Mouse (Mus musculus): ENCODE measurements around the gene Zic2. TPM values are rescaled to one million over a fixed set of nuclear protein-coding genes. Genes with fewer than 3 reads are reported as not detected.
"Not testable (repeated sequence)": the region's sequence is repeated elsewhere in the genome, so short reads cannot be mapped to it uniquely, and the experiment has no call there.

Zic2 gene
- polyA plus RNA-seq, 1 experiment from 2014 or later: 6.8 TPM

DNA sequence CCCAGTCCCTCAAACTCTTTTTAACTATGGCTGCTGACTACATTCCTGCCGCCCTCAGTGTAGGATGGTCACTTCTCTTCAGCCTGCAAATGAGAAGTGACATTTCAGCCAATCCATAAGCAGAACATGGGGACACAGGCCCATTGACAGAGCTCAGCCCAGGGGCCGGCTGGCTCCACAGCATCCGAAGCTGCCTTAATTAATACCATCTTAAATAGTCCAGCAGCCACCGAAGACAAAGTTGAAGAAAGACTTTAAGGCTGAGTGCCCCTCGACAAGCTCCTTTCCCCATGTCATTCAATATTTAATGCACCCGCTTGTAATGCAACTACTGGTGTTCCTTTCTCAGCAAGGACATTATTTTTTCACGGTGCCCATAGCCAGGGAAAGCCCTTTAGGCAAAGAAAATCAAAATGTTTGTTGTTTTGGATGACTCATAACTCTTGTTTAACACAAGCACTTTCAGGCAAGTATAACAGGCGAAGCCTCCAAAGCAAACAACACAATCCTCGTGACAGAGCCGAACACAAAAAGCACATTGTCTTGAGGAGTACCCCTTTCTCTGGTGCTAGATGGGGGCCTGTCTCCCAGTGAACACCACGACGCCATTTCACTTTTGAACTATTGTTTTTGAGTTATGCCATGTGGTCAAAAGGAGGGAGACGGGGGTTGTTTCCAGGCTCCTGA, 22.4 kb upstream of the Zic2 start:
- H3K9ac ChIP-seq (replicated peaks): no peak overlapping the region
- H3K4me2 ChIP-seq: peak overlapping the region; percentile 50
- peaks cover 35% of the 10 kb centered on the region for H3K4me1 ChIP-seq
- H3K9me3 ChIP-seq (replicated peaks): no peaks in the 10 kb centered on the region
- H3K27me3 ChIP-seq (replicated peaks): peaks cover 72% of the 10 kb centered on the region
- 10% methylated on average over 13 of the region's 13 CpGs for WGBS
- no peaks in the 10 kb centered on the region for H3K36me3 ChIP-seq
- peak overlapping the region; percentile 74; the same call in 1 of the 2 replicates for H3K27ac ChIP-seq (replicated peaks)
- no peak overlapping the region for H3K4me3 ChIP-seq (replicated peaks)
- ATAC-seq (ENCODE audit: low FRiP score): peak; percentile 5; the same call in 1 of the 2 replicates

DNA sequence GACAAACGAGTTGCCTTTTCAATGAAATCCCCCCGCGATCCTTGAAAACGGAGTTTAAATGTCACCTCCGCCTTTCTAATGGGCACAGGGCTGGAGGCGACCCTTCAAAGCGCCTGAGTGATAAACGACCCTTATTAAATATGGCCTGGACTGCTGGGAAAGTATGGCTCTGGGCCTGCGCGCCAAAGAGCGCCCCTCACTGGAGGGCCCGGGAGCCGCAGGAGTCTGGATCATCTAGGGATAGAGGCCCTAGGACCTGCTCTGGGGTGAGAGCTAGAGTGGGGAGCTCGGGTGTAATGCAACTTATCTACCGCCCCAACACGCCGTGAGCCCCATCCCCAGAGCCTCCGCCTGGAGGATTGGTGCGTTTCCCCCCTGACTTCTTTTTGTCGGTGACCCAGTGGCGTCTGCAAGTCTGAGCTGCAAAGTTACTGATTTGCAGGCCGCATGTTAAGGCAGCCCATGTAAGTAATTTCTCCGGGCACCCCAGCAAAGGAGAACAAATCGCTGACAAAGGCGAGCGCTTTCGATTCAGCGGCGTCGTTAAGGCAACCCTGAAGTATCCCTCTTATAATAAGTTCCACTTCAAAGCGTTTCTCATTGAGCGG, 21.7 kb upstream of the Zic2 start:
- peak overlapping the region; percentile 74; the same call in 1 of the 2 replicates for H3K27ac ChIP-seq (replicated peaks)
- peak overlapping the region; percentile 19 for H3K4me3 ChIP-seq (replicated peaks)
- H3K36me3 ChIP-seq: no peaks in the 10 kb centered on the region
- no peaks in the 10 kb centered on the region for H3K9me3 ChIP-seq (replicated peaks)
- no peak overlapping the region for H3K9ac ChIP-seq (replicated peaks)
- ATAC-seq (ENCODE audit: low FRiP score): peak; percentile 43
- peaks cover 66% of the 10 kb centered on the region for H3K27me3 ChIP-seq (replicated peaks)
- peaks cover 35% of the 10 kb centered on the region for H3K4me1 ChIP-seq
- H3K4me2 ChIP-seq: peak overlapping the region; percentile 50
- 1% methylated on average over 32 of the region's 32 CpGs for WGBS

DNA sequence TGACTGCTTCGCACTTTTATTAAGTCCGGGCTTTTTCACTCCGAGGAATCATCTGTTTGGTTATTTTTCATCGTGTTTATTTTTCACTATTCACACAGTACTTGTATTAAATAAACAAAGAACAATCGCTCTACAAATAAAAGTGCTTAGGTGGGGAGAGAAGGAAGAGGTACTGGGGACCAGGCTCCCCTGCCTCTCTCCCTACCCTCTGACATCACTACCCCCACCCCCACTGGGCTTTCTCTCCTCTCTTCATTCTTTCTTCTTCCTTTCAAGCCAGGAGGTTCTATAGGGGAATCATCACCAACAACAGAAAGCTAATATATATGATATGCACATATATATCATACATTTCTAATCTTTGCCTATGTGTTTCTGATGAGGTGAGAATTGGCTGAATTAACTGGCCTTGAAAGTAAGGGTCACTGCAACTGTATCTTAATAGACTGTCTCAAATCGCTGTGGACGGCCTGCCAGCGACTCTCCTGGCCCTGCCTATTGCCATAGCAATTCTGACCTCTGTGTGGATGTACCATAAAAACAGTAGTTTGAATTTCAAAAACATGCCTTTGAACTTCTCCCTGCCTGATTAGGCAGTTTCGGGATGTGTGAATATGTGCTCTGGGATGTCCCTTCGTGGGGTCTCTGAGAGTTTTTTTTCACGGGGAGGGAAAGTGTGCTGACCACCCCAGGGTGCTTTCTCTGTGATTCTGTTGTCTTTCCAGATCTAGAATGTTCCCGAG, 21.1 kb upstream of the Zic2 start:
- Histone ChIP-seq H3K4me2 (peak overlapping the region; percentile 50), H3K36me3 (no peaks in the 10 kb centered on the region), H3K9me3 (replicated peaks) (no peaks in the 10 kb centered on the region), H3K27me3 (replicated peaks) (peaks cover 60% of the 10 kb centered on the region), H3K27ac (replicated peaks) (peak overlapping the region; percentile 48; the same call in 1 of the 2 replicates), H3K4me3 (replicated peaks) (peak overlapping the region; percentile 19), H3K4me1 (peaks cover 35% of the 10 kb centered on the region), H3K9ac (replicated peaks) (no peak overlapping the region)
- WGBS: 7% methylated on average over 12 of the region's 12 CpGs
- no peak for ATAC-seq (ENCODE audit: low FRiP score)

DNA sequence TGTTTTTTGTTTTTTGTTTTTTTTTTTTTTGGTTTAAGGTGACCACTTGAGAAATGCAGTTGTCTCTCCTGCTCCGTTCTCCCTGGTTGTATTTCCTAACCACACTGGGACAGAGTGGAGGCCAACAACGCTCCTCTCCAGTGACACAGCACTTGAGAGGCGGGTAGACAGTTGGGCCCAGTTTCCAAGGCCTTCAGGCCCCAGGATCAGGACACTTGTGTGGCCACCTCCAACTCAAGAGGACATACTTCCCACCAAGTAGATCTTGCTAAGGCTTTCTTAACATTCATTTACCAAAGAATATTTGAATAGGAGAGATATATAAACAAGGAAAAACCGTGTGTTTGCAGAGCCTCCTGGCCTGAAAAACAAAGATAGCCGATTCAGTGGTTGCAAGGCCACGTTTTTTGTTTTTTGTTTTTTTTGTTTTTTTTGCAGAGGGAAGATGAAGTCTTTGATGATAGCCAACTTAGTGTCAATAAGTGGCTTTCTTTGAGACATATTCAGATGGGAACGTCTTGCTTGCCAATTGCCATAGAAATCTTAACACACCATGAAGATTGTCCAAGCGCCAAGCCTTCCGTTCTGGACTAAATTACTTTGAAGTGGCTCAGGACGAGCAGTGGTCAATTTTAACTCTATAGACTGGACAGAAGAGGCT, 20.2 kb upstream of the Zic2 start:
- H3K9me3 ChIP-seq (replicated peaks): no peaks in the 10 kb centered on the region
- peaks cover 31% of the 10 kb centered on the region for H3K4me1 ChIP-seq
- peaks cover 56% of the 10 kb centered on the region for H3K27me3 ChIP-seq (replicated peaks)
- H3K9ac ChIP-seq (replicated peaks): no peak overlapping the region
- no peaks in the 10 kb centered on the region for H3K36me3 ChIP-seq
- 34% methylated on average over 10 of the region's 10 CpGs for WGBS
- no peak overlapping the region for H3K27ac ChIP-seq (replicated peaks)
- ATAC-seq (ENCODE audit: low FRiP score): no peak
- H3K4me2 ChIP-seq: no peak overlapping the region
- H3K4me3 ChIP-seq (replicated peaks): no peak overlapping the region

DNA sequence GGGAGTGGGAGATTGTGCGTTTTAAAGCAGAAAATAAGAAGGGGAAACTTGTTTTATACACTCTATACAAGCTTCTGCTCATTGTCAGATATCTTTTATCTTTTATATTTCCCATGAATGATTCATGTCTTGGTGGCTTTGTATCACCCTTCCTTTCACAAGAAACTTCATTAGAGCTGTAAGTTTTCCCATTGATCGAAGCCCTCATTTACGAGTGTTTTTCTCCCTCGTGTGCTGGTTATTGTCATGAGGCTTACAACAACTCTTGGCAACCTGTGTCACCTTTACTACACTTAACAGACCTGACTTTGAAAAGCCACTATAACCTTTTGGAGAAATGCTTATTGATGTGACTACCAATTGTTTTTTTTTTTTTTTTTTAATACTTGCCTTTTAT, 19.7 kb upstream of the Zic2 start:
- Histone ChIP-seq H3K4me1 (peaks cover 25% of the 10 kb centered on the region), H3K9ac (replicated peaks) (no peak overlapping the region), H3K36me3 (no peaks in the 10 kb centered on the region), H3K27ac (replicated peaks) (no peak overlapping the region), H3K27me3 (replicated peaks) (peaks cover 55% of the 10 kb centered on the region), H3K4me2 (no peak overlapping the region), H3K9me3 (replicated peaks) (no peaks in the 10 kb centered on the region), H3K4me3 (replicated peaks) (no peak overlapping the region)
- WGBS: 30% methylated on average over 4 of the region's 4 CpGs
- ATAC-seq (ENCODE audit: low FRiP score): no peak

DNA sequence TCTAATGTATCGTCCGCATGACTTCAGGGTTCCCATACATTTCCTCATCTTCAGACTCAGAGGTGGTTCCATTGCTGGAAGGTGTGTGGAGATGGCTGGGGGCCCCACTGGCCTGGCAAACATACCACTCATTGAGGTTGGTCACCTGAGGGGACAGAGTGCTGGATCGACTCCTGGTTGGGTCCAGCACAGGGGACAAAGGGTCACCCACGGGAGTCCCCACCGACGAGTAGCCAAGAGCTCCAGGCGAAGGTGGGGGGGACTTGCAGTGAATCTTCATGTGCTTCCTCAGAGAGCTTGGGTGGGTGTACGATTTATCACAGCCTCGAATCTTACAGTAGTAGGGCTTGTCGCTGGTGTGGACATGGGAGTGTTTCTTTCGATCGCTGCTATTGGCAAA, 15.9 kb upstream of the Zic2 start:
- peaks cover 12% of the 10 kb centered on the region for H3K4me1 ChIP-seq
- not testable (repeated sequence) for H3K9me3 ChIP-seq (replicated peaks); H3K9ac ChIP-seq (replicated peaks); ATAC-seq (ENCODE audit: low FRiP score); H3K27ac ChIP-seq (replicated peaks); H3K4me3 ChIP-seq (replicated peaks); H3K36me3 ChIP-seq; H3K4me2 ChIP-seq
- 74% methylated on average over 12 of the region's 12 CpGs for WGBS
- peaks cover 49% of the 10 kb centered on the region for H3K27me3 ChIP-seq (replicated peaks)

DNA sequence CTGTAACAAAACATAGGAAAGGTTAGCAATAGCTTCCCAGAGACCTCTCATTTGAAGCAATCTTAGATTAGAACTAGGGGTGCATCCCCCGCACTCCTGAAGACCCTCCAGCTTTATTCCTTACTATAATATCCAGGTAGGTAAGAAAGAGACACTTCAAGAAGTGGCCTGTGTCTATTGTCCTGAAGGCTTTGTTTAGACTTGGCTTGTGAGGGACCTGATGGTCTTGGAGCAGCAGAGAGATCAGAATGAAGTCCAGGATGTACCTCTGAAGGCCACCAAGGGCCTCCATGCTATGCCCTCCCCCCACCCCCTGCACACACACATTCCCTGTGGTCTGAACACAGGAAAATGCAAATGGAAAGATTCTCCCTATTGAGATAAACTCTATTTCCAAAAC, 15.5 kb upstream of the Zic2 start:
- 88% methylated on average over 1 of the region's 1 CpGs for WGBS
- no peak overlapping the region for H3K4me2 ChIP-seq
- no peaks in the 10 kb centered on the region for H3K36me3 ChIP-seq
- ATAC-seq (ENCODE audit: low FRiP score): no peak
- H3K4me1 ChIP-seq: peaks cover 15% of the 10 kb centered on the region
- peaks cover 49% of the 10 kb centered on the region for H3K27me3 ChIP-seq (replicated peaks)
- no peak overlapping the region for H3K27ac ChIP-seq (replicated peaks)
- no peak overlapping the region for H3K9ac ChIP-seq (replicated peaks)
- H3K9me3 ChIP-seq (replicated peaks): no peaks in the 10 kb centered on the region
- no peak overlapping the region for H3K4me3 ChIP-seq (replicated peaks)

DNA sequence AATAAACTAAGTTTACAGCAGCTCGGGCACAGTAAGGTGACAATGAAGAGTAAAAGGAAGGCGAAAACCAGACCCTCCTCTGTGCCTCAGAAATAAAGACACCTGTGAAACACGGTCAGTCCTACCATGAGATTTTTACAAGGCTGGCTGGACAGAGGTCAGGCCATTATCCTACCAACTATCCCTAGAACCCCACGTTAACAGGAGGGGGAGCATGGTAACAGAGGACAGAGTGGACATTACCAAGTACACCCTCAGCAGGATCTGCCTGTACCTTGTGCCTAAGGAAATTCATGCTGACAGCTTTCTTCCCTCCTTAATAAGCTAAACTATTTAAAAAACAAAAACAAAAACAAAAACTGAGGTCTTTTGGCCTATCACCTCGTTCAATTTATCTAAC, 15.0 kb upstream of the Zic2 start:
- no peak overlapping the region for H3K9ac ChIP-seq (replicated peaks)
- H3K27me3 ChIP-seq (replicated peaks): peaks cover 52% of the 10 kb centered on the region
- H3K36me3 ChIP-seq: no peaks in the 10 kb centered on the region
- no peak for ATAC-seq (ENCODE audit: low FRiP score)
- H3K4me2 ChIP-seq: 0 out of 2 replicates have a peak overlapping the region, but pooled peaks have one; percentile 4
- H3K9me3 ChIP-seq (replicated peaks): no peaks in the 10 kb centered on the region
- no peak overlapping the region; the same call in 1 of the 2 replicates for H3K4me3 ChIP-seq (replicated peaks)
- H3K27ac ChIP-seq (replicated peaks): no peak overlapping the region
- WGBS: 48% methylated on average over 5 of the region's 5 CpGs
- H3K4me1 ChIP-seq: peaks cover 20% of the 10 kb centered on the region

DNA sequence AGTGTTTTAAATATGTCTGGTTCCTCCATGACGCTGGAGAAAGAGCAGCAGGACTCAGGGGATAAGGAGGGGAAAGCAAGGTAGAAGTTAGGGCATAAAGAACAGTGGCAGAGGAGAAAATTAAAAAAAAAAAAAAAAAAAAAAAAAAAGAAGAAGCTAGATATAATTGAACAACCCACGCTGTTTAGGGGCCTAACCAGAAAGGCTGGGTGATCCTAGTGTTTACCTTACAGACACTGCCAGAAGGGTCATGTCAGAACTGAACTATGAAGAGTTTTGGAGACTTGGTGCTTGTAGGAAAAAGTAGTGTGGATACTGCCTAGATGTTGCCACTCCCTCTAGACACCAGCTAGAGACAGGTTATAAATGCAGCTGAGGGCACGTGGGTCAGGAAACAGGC, 13.7 kb upstream of the Zic2 start:
- Histone ChIP-seq H3K9ac (replicated peaks) (peak overlapping the region; percentile 14; the same call in 1 of the 2 replicates), H3K4me3 (replicated peaks) (peak overlapping the region; percentile 47), H3K27ac (replicated peaks) (peak overlapping the region; percentile 41; the same call in 1 of the 2 replicates), H3K27me3 (replicated peaks) (peaks cover 58% of the 10 kb centered on the region), H3K36me3 (no peaks in the 10 kb centered on the region), H3K4me2 (peak overlapping the region; percentile 81), H3K9me3 (replicated peaks) (no peaks in the 10 kb centered on the region), H3K4me1 (peaks cover 23% of the 10 kb centered on the region)
- WGBS: 31% methylated on average over 3 of the region's 3 CpGs
- ATAC-seq (ENCODE audit: low FRiP score): no peak

DNA sequence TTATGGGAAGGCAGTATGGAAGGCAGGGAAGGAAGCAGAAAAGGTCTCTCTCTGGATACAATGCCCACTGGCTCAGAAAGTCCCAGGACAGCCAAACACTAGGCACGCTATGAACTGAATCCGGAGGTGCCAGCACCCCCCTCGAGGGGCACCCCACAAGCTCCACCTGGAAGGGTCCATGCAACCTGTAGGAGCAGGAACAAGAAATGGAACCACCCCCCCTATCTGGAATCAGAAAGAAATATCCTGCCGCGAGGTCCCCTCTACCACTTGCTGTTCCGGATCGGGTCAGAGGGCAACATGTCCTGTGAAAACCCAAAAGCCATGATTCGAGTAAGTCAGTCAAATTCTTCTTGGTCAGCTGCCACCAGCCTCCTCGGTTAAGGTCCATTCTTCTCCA, 13.3 kb upstream of the Zic2 start:
- Histone ChIP-seq H3K27me3 (replicated peaks) (peaks cover 63% of the 10 kb centered on the region), H3K27ac (replicated peaks) (peak overlapping the region; percentile 41; the same call in 1 of the 2 replicates), H3K9ac (replicated peaks) (peak overlapping the region; percentile 14; the same call in 1 of the 2 replicates), H3K4me3 (replicated peaks) (peak overlapping the region; percentile 47), H3K9me3 (replicated peaks) (no peaks in the 10 kb centered on the region), H3K4me2 (peak overlapping the region; percentile 81), H3K4me1 (peaks cover 23% of the 10 kb centered on the region), H3K36me3 (no peaks in the 10 kb centered on the region)
- WGBS: 20% methylated on average over 9 of the region's 9 CpGs
- no peak for ATAC-seq (ENCODE audit: low FRiP score)

DNA sequence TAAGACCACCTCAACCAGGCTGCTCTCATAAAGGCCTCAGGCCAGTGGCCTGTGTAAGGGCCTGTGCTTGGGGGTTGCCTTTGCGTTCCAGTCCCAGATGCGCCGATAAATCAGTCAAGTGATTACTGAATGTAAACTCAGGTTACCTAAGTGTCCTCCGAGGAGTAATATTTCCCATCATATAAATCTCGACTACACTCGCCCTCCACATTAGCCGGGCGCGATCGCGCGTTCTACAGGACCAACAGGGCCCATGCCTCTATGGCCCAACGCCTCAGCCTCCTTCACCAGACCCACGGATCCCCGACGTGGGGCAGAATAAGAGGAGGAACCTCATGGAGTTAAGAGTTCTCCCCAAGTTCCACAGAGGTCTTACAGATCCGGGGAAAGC, 12.6 kb upstream of the Zic2 start:
- Histone ChIP-seq H3K9ac (replicated peaks) (no peak overlapping the region), H3K27me3 (replicated peaks) (peaks cover 69% of the 10 kb centered on the region), H3K4me2 (peak overlapping the region; percentile 81), H3K4me3 (replicated peaks) (peak overlapping the region; percentile 47), H3K27ac (replicated peaks) (peak overlapping the region; percentile 81; the same call in 1 of the 2 replicates), H3K36me3 (no peaks in the 10 kb centered on the region), H3K9me3 (replicated peaks) (no peaks in the 10 kb centered on the region), H3K4me1 (peaks cover 23% of the 10 kb centered on the region)
- no peak for ATAC-seq (ENCODE audit: low FRiP score)
- WGBS: 11% methylated on average over 17 of the region's 17 CpGs

All from neural tube, embryonic 15.5 days (tissue).